Mouse (Mus musculus): ENCODE measurements around the gene Cfap46.

DNA sequence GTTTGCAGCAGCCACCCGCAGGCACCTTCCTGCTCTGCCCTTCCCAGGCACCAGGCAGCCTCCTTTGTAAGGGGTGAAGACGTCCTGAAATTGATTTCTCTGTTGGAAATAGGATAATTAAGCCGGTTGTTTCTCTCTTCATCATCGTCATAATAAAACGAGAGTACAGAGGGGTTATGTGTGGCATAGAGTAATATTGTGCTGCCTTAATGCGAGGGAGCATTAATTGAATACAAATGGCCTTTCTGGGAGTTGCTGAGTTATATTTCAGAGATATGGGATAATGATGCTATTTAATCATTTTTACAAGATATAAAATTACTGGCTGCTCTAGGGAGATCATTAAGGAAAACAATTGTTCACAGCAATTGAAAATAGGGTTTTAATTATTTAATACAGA is 88.3 kb downstream of the Cfap46 start:
- TF ChIP-seq POLR2A (IDR thresholded peaks at IDR 0.05; ENCODE audit: low read depth, low read length) (no peak), CTCF (conservative IDR thresholded peaks at IDR 0.05; ENCODE audit: insufficient read depth, insufficient read length, low read depth, low read length) (no peak)
